Mouse (Mus musculus): ENCODE data around the gene Naa60.
"Not testable (repeated sequence)": the region's sequence is repeated elsewhere in the genome, so short reads cannot be mapped to it uniquely, and the experiment has no call there.

Gene Naa60

GRCm38 (mm10) chr16:3872216-3873047 is at the start of gene Naa60:
Gene Naa60 (plus strand): TSS chr16:3872375.
- DNase-seq: peak; percentile 88 to 94

- no peak for DNase-seq
These were observed 44.2 kb upstream of the Naa60 start for GRCm38 (mm10) chr16:3828021-3828420.

DNA sequence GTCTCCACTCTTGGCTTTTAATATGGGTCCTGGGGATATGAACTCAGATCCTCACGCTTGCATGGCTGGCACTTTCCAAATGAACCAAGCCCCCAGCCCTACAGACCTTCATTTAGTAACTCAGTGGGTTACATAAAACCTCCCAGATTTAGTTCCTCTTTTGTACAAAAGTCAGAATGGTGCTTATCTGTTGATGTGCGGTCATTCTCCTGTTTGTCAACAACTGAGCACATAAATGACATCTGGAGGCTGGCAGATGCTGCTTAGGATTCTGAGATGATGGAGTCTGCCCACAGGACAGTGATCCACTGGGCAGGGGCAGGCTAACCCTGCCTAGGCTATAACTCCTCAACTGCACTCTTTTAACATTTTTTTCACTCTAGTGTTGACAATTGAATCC is 42.4 kb upstream of the Naa60 start:
- no peak for DNase-seq

DNA sequence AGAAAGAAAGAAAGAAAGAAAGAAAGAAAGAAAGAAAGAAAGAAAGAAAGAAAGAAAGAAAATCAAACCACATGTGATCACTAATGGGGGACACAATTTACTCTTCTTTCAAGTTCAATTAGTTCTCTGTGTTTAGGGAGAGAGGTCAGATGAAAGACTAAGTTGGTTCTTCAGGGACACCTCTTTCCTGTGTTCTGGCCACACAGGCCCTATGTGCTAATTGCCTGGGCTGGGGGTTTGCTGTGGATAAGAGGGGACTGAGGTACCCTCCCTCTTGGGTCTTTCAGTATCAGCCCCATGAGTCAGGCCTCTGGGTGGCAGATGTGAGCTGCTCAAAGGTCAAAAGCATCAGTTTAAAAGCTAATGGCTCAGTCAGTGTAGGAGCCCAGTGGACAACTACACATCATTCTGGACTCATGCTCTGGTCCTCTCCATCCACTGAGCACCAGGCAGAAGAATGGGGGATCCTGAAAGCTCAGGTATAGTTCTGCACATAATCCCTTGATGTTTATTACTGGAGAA is 41.5 kb upstream of the Naa60 start, which contains the start of gene Olfr15:
Gene Olfr15 (plus strand): TSS at position 291 of the 522 bp plus-strand sequence.
- DNase-seq: no peak

DNA sequence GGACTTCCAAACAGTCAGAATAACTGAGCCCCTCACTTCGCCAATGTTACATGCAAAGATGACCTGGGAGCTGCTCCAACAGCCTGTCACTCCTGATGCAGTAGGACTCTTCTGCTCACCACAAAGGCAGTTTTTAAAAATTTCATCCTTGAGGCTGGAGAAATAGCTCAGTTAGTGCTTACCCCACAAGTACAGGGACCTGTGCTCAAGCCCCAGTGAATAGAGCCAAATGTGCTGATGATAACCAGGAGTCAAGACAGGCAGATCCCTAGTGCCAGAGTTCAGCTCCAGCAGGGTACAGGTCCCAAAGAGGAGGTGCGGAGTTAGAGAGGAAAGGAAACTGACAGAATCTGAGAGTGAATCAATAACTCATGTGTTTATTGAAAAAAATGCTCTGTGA is 36.7 kb upstream of the Naa60 start:
- DNase-seq: no peak

DNA sequence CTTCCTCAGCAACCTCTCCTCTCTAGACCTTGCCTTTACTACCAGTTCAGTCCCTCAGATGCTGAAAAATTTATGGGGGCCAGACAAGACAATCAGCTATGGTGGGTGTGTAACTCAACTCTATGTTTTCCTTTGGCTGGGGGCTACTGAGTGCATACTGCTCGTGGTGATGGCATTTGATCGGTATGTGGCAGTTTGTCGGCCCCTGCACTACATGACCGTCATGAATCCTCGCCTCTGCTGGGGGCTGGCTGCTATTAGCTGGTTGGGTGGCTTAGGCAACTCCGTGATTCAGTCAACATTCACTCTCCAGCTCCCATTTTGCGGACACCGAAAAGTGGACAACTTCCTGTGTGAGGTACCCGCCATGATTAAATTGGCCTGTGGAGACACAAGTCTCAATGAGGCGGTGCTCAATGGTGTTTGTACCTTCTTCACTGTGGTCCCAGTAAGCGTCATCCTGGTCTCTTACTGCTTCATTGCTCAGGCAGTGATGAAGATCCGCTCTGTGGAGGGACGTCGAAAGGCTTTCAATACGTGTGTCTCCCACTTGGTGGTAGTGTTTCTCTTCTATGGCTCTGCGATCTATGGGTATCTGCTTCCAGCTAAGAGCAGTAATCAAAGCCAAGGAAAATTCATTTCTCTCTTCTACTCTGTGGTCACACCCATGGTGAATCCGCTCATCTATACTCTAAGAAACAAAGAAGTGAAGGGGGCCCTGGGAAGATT is 32.9 kb upstream of the Naa60 start:
- no peak for DNase-seq

DNA sequence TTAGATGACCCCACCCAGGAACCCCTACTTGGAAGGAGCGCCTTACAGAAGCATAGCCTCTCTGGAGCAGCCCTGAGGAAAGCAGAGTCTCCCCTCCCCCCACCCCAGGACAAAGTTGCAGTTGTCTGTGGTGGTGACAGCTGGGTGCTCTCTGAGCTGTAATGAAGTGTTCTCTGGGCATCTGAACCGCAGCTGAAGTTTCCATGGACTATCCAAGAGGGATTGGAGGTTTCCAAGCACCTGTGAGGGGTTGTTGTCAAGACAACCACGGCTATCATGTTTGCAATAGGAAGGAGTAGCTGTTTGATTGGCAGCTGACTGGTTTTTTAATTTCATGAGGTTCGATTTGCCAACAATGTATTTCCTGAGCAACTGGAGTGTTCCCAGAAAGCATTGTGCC is 29.2 kb upstream of the Naa60 start:
- no peak for DNase-seq

GRCm38 (mm10) chr16:3843796-3844195 is 28.4 kb upstream of the Naa60 start:
- no peak for DNase-seq

GRCm38 (mm10) chr16:3846711-3847518 is 25.3 kb upstream of the Naa60 start, which contains the start of gene Zfp174:
Gene Zfp174 (plus strand): TSS chr16:3847268.
- DNase-seq: peak; percentile 88 to 92

GRCm38 (mm10) chr16:3847871-3848270 is 24.3 kb upstream of the Naa60 start:
- DNase-seq: no peak

DNA sequence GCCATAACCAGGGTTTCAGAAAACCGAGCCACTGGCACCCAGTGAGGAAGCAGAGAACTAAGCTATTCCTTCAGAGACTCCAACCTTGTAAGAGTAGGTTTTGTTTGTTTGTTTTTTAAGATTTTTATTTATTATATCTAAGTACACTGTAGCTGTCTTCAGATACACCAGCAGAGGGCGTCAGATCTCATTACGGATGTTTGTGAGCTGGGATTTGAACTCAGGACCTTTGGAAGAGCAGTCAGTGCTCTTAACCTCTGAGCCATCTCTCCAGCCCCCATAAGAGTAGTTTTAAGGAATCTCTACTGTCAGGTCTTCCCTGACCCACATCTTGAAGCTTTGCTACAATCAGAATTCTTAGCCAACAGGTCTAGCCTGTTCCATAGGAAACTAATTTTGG is 23.8 kb upstream of the Naa60 start:
- DNase-seq: no peak

DNA sequence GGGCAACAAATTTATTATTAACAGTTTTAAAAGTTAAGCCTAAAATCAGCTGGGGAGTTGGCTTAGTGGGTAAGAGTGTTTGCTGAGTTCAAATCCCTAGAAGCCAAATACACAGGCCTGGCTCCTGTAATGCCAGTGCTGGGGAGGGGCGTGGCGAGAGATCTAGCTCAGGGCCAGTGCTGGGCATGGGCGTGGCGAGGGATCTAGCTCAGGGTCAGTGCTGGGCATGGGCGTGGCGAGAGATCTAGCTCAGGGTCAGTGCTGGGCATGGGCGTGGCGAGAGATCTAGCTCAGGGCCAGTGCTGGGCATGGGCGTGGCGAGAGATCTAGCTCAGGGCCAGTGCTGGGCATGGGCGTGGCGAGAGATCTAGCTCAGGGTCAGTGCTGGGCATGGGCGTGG is 20.9 kb upstream of the Naa60 start:
- DNase-seq: not testable (repeated sequence)

DNA sequence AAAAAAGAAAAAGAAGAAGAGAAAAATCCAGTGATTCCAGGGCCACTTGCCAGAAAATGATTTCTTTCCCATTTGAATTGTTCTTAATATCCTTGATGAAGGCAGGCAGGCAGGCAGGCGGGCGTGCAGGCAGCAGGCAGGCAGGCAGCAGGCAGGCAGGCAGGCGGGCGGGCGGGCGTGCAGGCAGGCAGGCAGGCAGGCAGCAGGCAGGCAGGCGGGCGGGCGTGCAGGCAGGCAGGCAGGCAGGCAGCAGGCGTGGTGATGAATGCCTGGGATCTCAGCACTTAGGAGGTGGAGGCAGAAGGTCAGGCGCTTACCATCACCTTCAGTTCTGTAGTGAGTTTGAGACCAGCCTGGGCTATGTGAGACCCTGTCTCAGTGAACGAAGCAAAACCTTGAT is 19.6 kb upstream of the Naa60 start:
- no peak for DNase-seq

DNA sequence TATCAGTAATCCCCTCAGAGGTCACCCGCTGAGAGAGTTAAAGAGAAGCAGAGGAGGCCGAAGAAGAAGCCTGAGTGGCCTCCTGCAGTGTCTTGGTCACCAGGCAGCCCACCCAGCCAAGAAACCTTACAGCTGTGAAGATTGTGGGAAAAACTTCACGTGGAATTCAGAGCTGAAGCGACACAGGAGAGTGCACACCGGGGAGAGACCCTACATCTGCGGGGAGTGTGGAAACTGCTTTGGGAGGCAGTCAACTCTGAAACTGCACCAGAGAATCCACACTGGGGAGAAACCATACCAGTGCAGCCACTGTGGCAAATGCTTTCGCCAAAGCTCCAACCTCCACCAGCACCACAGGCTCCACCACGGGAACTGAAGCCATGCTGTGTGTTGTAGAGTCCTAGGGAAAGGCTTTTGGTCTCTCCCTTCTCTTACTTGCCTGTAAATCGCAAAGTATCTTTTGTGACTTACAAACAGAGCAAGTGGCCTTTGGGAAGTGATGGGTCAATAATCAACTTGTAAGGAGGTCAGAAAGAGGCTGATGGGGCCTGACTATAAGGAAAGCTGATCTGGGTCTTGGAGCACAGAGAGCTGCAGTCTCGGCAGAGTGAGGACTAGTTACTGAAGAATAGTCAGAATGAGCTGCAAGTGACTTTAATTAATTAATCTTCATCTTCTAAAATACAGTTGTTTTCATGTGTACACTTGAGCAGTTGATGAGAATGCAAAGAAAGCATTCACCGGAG is 17.6 kb upstream of the Naa60 start:
- no peak for DNase-seq

DNA sequence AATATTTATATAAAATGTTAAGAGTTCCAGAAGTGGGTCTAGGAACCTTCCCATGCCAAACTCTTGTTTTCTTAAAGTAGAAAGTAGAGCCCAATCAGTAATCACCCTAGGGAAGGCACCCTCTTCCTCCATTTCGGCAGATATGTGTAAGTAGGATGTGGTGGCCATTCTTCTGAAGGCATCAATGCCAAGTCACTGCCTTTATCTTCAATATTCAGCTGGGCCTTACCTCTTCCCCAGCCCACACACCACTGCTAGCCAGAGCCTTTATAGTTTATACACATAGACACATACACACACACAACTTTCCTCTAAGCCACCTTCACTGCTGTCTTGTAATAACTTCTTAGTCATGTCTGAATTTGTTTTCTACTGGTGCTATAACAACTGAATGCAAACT is 16.4 kb upstream of the Naa60 start:
- DNase-seq: no peak

DNA sequence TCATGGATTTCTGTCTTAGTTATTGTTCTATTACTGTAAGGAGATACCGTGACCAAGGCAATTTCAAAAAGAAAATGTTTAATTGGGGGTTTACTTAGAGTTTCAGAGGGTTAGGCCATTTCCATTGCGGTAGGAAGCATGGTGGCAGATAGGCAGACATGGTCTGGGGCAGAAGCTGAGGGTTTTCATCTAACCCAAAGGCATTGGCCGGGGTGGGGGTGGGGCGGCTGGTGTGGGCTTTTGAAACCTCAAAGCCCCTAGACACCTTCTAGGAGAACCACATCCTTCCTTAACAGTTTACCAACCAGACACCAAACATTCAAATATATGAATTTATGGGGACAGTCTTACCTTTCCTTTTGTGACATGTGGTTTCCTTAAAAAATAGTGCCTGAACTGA is 12.9 kb upstream of the Naa60 start:
- no peak for DNase-seq

DNA sequence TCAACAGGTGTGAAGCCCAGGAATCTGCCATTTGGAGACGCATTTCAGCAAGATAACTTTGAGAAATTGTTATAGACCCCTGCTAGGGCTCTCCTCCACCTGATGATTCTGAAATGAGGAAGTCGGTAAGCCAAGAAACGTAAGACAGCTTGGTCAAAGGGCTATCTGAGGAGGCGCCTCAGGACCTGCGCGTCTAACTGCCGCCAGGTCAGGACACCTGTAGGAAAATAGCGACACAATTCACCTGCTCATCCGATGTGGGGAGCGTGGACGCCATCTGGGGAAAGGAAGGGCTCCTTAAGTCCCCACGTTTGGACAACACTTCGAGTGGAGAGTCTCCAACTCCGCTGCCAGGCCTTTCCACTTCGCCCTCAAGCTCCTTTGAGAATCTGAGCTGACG is 360 bp upstream of the Naa60 start:
- DNase-seq: no peak

DNA sequence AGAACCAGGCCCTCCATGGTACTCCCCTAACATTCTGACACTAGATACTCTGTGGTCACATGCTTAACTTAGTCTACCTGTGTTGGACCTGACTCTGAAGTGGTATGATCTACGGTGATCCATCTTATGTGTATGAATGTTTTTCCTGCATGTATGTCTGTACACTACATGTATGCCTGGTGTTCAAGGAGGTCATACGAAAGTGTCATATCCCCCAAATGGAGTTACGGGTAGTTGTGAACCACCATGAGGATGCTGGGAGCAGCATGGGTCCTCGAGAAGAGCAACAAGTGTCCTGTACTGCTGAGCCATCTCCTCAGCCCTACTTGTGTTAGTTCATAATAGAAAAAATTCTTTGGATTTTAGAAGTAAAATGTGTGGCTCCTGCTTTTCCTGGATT is 4.2 kb downstream of the Naa60 start:
- no peak for DNase-seq

GRCm38 (mm10) chr16:3884201-3885064 is 12.3 kb downstream of the Naa60 start, which contains the start of the genes Zfp597 and Gm20695:
Gene Zfp597 (minus strand): TSS chr16:3884561.
Gene Gm20695 (plus strand): TSS chr16:3884648.
- DNase-seq: peak; percentile 88 to 90

- DNase-seq: no peak
These were observed 13.0 kb downstream of the Naa60 start for GRCm38 (mm10) chr16:3885065-3885670.
